Mouse (Mus musculus) hematopoietic multipotent progenitor cell, adult 10-12 weeks (in vitro differentiated cells): ENCODE measurements around the gene Pwwp2a. TPM values are rescaled to one million over a fixed set of nuclear protein-coding genes. Genes with fewer than 3 reads are reported as not detected.

ENCODE experiments used
- polyA plus RNA-seq: library from polyadenylated mRNA; stranded (reverse); fragments of >175 nt; gene quantifications from 2 replicates; pipeline ENCODE4 v1.2.3, GENCODE M21; 2012; ENCODE audit warnings: low replicate concordance

Pwwp2a gene
- polyA plus RNA-seq = 8.2 and 12.1 TPM in 2 replicates

DNA sequence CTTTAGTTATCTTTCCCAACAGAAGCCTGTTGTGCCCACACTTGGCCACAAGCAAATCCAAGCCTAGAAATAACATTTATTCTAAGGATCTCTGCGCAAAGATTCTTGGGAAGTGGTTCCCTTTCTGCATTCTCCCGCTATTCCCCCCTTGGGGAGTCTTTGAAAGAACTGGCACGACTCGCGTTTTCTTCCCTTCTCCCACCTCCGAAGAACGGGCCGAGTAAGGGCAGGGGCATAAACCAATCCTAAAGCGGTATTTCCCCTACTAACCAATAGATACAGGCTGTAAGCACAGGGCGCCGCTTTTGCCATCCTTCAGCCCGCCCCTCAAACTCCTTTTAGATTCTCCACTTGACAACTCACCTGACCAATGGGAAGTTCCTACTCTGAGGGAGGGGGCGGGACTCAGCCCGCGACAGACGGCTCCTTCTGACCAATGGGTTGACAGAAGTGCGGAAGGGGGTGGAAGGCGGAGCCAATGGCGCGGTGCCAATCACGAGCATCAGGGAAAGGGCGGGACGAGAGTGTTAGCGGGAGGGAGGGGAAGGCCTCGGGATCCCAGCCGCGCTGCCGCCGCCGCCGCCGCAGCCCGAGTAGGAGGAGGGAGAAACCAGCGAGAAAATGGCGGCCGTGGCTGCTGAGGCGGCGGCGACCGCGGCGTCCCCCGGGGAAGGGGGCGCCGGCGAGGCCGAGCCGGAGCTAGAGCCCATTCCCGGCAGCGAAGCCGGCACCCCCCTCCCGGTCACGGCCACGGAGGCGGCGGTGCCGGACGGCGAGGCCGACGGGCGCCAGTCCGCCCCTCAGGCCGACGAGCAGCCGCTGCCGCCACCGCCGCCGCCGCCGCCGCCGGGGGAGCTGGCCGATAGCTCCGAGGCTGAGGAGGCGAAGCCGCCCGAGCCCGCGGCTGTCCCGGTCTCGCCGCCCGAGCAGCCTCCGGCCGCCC, at the start of gene Pwwp2a:
Pwwp2a (plus strand) TSS at position 527 of the 943 bp plus-strand sequence.

GRCm38 (mm10) chr11:43747233-43748226, 65.7 kb downstream of the Pwwp2a start, which contains the start of gene Ttc1:
Gene Ttc1, minus strand, starts transcription at chr11:43748008.

Other genes with a start within 250 kb of the Pwwp2a start
- 2.9 and 8.1 TPM in 2 replicates for gene Slu7, start 248.3 kb upstream of the Pwwp2a start, polyA plus RNA-seq
- gene C1qtnf2, start 207.7 kb upstream of the Pwwp2a start, polyA plus RNA-seq = 0.18 TPM in 1 of 2 replicates, not detected in the other
- 1.3 and 1.9 TPM in 2 replicates for gene Ccnjl, start 153.2 kb upstream of the Pwwp2a start, polyA plus RNA-seq
- gene 4933415A04Rik, start 95.0 kb upstream of the Pwwp2a start, polyA plus RNA-seq = not detected in 2 replicates
- gene Fabp6, start 80.5 kb upstream of the Pwwp2a start, polyA plus RNA-seq = not detected in 2 replicates
- gene Ttc1, start 66.0 kb downstream of the Pwwp2a start, polyA plus RNA-seq = 3.0 and 14.8 TPM in 2 replicates
- gene Adra1b, start 219.2 kb downstream of the Pwwp2a start, polyA plus RNA-seq = 0.09 and 0.16 TPM in 2 replicates